Mouse (Mus musculus) mesoderm, embryonic 11.5 days (tissue): ENCODE measurements at regions not wholly inside any gene's neighbourhood (a gene's known extent, or its start where the extent isn't known, plus 50 kb on each side); places are given as distances from the start of the nearest gene placed in this dataset.

Source experiments
- DNase-seq: peaks from one replicate; pipeline ENCODE4 v3.0.0-alpha.2; 2012; ENCODE audit warnings: low read depth, low spot score

- no peak for DNase-seq
These were observed 51.0 kb upstream of the A530016L24Rik start for GRCm38 (mm10) chr12:112438206-112438605.
